Mouse (Mus musculus) kidney, adult 2 months (tissue): Measurements from ENCODE around the gene Cstb. TPM values are rescaled to one million over a fixed set of nuclear protein-coding genes. Genes with fewer than 3 reads are reported as not detected.
A peak's percentile ranks its signal among the peaks of the same experiment; 100 is the strongest.

Experiments used
- DNase-seq: peaks from one replicate; pipeline ENCODE4 v3.0.0; 2021
- H3K27ac ChIP-seq: fragments of 200-500 bp; 2 replicates; pipeline ENCODE4 v1.5.1; 2012; ENCODE audit warnings: low read depth, low read length, control low read depth, inconsistent platforms; ENCODE audit not compliant: insufficient read depth
- H3K27me3 ChIP-seq: fragments of 200-500 bp; replicated peaks from 2 replicates; pipeline ENCODE4 v1.6.1; 2012; ENCODE audit warnings: mild to moderate bottlenecking, moderate library complexity, low read length, inconsistent platforms; ENCODE audit not compliant: control insufficient read depth, insufficient read depth
- H3K36me3 ChIP-seq: fragments of 200-500 bp; 2 replicates; pipeline ENCODE4 v1.6.1; 2012; ENCODE audit warnings: mild to moderate bottlenecking, moderate library complexity, low read length, inconsistent platforms; ENCODE audit not compliant: control insufficient read depth, insufficient read depth
- H3K4me1 ChIP-seq: fragments of 200-500 bp; 2 replicates; pipeline ENCODE4 v1.6.1; 2011; ENCODE audit warnings: low read length; ENCODE audit not compliant: control insufficient read depth, insufficient read depth
- H3K4me3 ChIP-seq: fragments of 200-500 bp; 2 replicates; pipeline ENCODE4 v1.5.1; 2011; ENCODE audit warnings: mild to moderate bottlenecking, low read depth, low read length, control low read depth; ENCODE audit not compliant: insufficient read depth
- CTCF ChIP-seq: fragments of 200-500 bp; conservative IDR thresholded peaks from 2 replicates; pipeline ENCODE4 v1.5.1; 2011; ENCODE audit warnings: low read depth, mild to moderate bottlenecking, control low read depth, low read length, moderate library complexity, mixed read lengths; ENCODE audit not compliant: insufficient read depth, insufficient read length
- POLR2A ChIP-seq: fragments of 200-500 bp; IDR thresholded peaks from one replicate; pipeline ENCODE4 v1.6.1; 2011; ENCODE audit warnings: low read depth, low read length, control low read depth
- WGBS: fragments of 180-500 bp; shearing (Covaris S2); methylation state at CpG from one replicate; pipeline ENCODE4 v1.1.7; 2018; 5-methylcytosine and 5-hydroxymethylcytosine counted together
- polyA plus RNA-seq: library from polyadenylated mRNA; depleted of rRNA; stranded (reverse); fragments of >200 nt; gene quantifications from 2 replicates; pipeline ENCODE4 v1.2.3, GENCODE M21; 2012

The Cstb gene
- polyA plus RNA-seq, 1 experiment = 115 TPM

- Histone ChIP-seq H3K27ac (no peak overlapping the region), H3K27me3 (no peaks in the 10 kb centered on the region), H3K4me3 (no peak overlapping the region), H3K36me3 (no peaks in the 10 kb centered on the region), H3K4me1 (peaks cover 30% of the 10 kb centered on the region)
- 28% methylated on average over 5 of the region's 5 CpGs for WGBS
- TF ChIP-seq CTCF (no peak), POLR2A (no peak)
- DNase-seq = peak; percentile 75
These were observed 35.0 kb downstream of the Cstb start for GRCm38 (mm10) chr10:78460463-78460862.

GRCm38 (mm10) chr10:78461767-78462166 is 36.3 kb downstream of the Cstb start:
- H3K36me3 ChIP-seq = no peaks in the 10 kb centered on the region
- H3K4me3 ChIP-seq = no peak overlapping the region
- no peaks in the 10 kb centered on the region for H3K27me3 ChIP-seq
- WGBS = 75% methylated on average over 4 of the region's 4 CpGs
- H3K4me1 ChIP-seq = peaks cover 30% of the 10 kb centered on the region
- H3K27ac ChIP-seq = no peak overlapping the region
- TF ChIP-seq CTCF (peak; percentile 22; the same call in 1 of the 2 replicates), POLR2A (no peak)
- DNase-seq = no peak

- peak overlapping the region; percentile 90 for H3K27ac ChIP-seq
- H3K4me3 ChIP-seq = peak overlapping the region; percentile 87
- no peaks in the 10 kb centered on the region for H3K36me3 ChIP-seq
- 53% methylated on average over 8 of the region's 8 CpGs for WGBS
- no peak for TF ChIP-seq CTCF
- TF ChIP-seq POLR2A = no peak
- H3K27me3 ChIP-seq = no peaks in the 10 kb centered on the region
- H3K4me1 ChIP-seq = peaks cover 30% of the 10 kb centered on the region
- peak; percentile 82 for DNase-seq
These were observed 37.7 kb downstream of the Cstb start for GRCm38 (mm10) chr10:78462945-78463768.

GRCm38 (mm10) chr10:78463769-78464167 is 38.3 kb downstream of the Cstb start:
- Histone ChIP-seq H3K27me3 (no peaks in the 10 kb centered on the region), H3K4me3 (peak overlapping the region; percentile 87), H3K4me1 (peaks cover 30% of the 10 kb centered on the region), H3K27ac (peak overlapping the region; percentile 90), H3K36me3 (no peaks in the 10 kb centered on the region)
- no peak for DNase-seq
- 34% methylated on average over 3 of the region's 3 CpGs for WGBS
- TF ChIP-seq CTCF = no peak

- Histone ChIP-seq H3K4me3 (peak overlapping the region; percentile 87), H3K27me3 (no peaks in the 10 kb centered on the region), H3K36me3 (no peaks in the 10 kb centered on the region), H3K27ac (peak overlapping the region; percentile 90), H3K4me1 (peaks cover 30% of the 10 kb centered on the region)
- DNase-seq = no peak
- 2% methylated on average over 32 of the region's 32 CpGs for WGBS
- TF ChIP-seq POLR2A (no peak), CTCF (no peak)
These were observed 38.8 kb downstream of the Cstb start for GRCm38 (mm10) chr10:78464201-78464791.

- Histone ChIP-seq H3K36me3 (no peaks in the 10 kb centered on the region), H3K4me1 (peaks cover 30% of the 10 kb centered on the region), H3K4me3 (peak within 1 kb of the TSS; percentile 87), H3K27ac (peak within 1 kb of the TSS; percentile 90), H3K27me3 (no peaks in the 10 kb centered on the region)
- DNase-seq = peak; percentile 99
- under 1% methylated on average over 35 of the region's 35 CpGs for WGBS
- no peak for TF ChIP-seq CTCF
- TF ChIP-seq POLR2A = peak; percentile 87
These were observed 39.3 kb downstream of the Cstb start, which contains the start of gene Pdxk for GRCm38 (mm10) chr10:78464792-78465207. Gene Pdxk, minus strand, starts transcription at chr10:78464975.

- DNase-seq = no peak
- Histone ChIP-seq H3K27me3 (no peaks in the 10 kb centered on the region), H3K4me3 (no peak overlapping the region), H3K27ac (0 out of 2 replicates have a peak overlapping the region, but pooled peaks have one; percentile 2), H3K4me1 (peaks cover 26% of the 10 kb centered on the region), H3K36me3 (no peaks in the 10 kb centered on the region)
- 83% methylated on average over 3 of the region's 3 CpGs for WGBS
- no peak for TF ChIP-seq POLR2A
- TF ChIP-seq CTCF = no peak
These were observed 40.0 kb downstream of the Cstb start for GRCm38 (mm10) chr10:78465472-78465871.
